Mouse (Mus musculus) c-Kit-positive CD71-positive TER-119-positive erythroid progenitor cells, embryonic 14.5 days (primary cell): ENCODE data around the gene Txndc11.
"Not testable (repeated sequence)": the region's sequence is repeated elsewhere in the genome, so short reads cannot be mapped to it uniquely, and the experiment has no call there.

Experiments
- DNase-seq: peaks from one replicate; pipeline ENCODE4 v3.0.0-alpha.2; 2013; ENCODE audit warnings: low spot score

Txndc11 gene

DNA sequence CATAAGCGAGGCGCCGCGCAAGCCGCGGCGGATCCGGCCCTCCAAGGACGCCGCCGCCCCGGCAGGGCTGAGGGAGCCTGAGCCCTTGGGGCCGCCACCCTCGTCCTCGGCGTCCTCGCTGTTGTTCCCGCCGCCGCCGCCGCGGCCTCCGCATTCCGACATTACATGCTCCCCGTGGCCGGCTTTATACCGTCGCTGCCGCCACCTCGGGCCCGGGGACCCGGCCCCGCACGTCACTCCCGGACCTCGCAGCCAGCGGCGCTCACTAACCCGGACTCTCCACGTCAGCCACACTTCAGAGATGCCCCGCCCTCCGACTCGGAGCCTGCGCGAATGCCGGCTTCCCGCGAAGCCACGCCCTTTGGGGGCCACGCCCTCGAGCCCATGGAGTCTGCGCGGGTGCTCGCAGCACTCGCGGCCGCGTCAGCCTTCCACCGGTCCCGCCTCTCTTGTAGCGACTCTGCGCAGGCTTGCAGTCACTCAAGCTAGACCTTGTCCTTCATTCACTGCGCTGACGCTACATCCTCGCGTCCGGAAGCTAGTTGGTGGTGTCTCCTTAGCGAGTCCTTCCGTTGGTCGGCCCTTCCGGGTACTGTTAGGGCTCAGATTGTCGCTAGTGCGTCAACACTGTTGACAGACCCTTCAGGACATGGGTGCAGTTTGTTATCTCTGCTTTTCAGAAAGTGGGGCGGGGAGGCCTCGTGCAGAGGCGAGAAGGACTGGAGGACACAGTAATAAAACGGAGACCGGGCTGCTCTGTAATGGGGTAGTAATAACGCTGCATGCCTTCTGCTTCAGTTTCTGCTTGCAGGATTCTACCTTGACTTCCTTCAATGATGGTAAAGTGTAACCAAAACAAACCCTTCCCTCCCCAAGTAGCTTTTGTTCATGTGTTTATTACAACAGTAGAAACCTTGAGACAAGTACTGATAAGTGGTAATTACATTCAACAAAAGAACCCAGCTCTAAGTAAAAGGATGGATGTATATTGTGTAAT is at the start of gene Txndc11:
Gene Txndc11 (minus strand): TSS at position 303 of the 997 bp plus-strand sequence.
- DNase-seq = peak; percentile 97

DNA sequence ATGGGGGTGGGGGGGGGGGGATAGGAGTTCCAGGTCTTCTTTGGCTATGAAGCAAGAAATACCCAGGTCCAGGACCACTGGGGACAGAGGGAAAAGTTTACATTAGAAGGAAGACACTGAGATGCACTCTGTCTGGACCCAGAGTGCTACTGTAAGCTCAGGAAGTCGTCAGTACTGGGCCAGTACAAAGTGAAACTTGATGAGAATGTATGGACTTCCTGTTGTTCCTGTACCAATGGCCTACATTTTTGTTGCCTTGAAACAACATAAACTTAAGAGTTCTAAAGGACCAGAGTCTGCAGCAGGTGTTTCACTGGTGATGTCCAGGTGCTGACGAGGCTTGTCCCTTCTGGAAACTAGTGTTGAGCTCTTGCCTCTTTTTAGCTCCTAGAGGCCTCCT is 43.0 kb upstream of the Txndc11 start:
- DNase-seq = no peak

DNA sequence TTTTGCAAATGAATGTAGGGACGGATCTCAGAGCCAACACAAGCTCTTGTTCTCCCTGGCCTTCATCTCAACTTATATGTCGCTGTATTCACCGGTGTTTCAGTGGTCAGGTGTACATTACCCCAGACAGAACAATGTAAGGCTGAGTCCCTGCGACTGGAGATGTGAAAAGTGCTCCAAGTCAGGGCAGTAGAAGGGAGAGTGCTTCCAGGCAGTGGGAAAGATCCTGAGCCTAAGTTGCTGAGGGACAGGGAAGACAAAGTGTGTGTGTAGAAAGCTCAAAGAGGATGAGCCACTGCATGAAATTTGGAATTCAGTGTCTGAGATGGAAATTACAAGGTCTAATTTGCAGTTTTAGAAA is 42.4 kb upstream of the Txndc11 start:
- DNase-seq = no peak

DNA sequence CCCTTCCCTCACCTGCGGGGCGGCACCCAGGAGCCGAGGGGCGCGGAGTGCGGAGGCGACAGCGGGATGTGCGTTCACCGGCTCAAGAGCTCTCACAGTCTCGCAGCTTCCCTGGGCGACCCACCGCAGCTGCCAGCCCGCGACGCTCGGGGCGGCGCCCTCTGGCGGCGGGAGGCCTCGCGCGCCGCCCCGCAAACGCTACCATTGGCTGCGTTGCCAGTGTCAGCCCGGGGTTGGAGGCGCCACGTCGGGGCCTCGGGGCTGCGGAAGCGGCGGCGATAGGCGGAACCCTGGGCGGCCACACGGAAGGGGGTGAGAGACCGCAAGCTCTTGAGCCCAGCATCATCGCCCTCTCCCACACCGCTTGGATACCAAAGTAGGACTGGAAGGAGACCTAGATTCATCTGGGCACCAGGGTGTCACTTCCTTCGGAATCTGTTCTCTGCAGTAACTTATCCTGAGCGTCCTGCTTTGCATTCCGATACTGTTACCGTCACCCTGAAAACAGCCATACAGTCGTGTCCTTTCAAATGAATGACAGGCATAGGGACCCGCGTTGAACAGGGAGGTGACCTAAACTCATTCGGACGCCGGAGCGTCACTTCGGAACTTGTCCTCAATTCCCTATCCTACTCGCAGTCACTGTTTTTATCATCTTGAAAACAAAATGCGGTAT is 41.9 kb upstream of the Txndc11 start, which contains the start of gene Zc3h7a:
Gene Zc3h7a (minus strand): TSS at position 186 of the 676 bp plus-strand sequence.
- DNase-seq = peak; percentile 83

DNA sequence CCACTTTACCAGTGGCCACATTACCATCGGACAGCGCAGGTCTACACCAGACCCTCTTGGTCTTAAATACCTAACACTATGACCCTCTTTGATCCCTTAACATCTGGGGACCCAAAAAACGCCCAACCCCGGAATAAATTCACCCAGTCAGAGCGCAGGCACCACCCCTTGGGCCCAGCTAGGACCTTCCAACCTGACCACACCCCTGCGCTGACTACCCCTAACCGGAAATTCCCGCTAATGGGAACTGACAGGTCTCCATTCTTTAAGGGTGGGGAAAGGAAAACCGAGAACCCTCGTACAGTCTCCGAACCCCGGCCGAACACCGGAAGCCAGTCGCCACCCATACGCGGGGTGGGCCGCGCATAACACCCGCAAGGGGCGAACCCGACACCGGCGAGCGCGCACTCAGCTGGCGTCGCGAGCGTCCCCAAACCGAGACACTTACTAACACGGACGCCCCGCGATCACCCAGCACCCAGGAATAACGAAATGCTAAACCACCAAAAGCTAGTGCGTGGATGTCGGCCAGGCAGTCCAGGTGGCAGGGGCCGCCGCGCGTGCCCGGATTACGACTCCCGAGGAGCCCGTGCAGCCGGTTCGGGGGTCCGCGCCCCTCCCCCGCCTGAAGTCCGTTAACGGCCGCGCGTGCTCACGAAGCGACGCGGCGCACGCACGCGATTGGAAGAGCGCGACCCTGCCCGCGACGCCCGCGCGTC is 41.2 kb upstream of the Txndc11 start:
- DNase-seq = peak; percentile 66

DNA sequence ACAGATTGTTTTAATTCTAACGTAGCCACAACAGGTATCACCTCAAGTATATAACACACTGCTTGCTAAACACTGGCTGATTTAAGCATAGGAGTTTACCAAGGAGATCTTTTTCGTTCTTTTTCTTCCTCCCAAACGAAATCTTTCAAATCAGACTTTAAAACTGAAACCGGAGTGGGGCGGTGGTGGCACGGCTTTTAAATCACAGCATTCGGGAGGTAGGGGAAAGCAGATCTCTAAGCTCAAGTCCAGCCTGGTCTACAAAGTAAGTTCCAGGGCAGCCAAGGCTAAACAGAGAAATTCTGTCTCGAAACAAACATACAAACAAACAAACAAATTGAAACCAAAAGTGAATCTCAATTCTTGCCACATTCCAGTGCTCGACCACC is 40.6 kb upstream of the Txndc11 start:
- DNase-seq = peak; percentile 34

DNA sequence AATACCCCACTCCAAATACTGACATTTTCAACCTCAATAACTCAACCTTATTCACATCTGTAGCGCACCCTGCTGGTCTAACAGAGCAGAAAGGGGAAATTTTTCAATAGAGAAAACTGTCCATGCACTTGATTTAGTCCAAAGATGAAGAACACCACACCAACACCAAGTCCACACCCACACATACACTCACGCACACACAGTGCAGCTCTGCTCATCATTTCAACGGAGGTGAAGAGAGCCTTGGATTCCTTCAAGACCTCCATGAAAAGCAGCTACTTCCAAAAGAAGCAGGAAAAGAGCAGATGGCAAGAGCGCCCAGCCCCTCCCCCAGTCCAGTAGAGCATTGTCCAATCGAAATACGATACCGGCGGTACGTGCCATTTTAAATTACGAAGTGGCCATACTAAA is 40.2 kb upstream of the Txndc11 start:
- peak; percentile 68 for DNase-seq

DNA sequence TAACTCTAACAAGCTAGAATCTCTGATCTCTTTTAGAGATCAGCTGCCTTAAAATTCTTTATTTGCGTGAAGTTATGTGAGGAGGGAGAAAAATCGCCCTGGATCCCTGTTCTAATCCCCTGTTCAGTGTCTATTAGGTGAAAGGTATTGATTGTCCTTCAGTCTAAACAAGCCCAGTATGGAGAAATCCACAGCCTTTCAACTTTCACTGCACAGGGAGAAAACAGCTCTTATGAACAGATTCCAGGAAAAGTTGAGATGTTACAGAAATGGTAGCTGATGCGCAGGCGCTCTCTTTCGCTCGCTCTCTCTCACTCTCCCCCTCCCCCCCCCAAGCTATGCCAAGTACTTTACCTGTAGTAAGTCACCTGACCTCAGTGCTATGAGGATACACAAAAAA is 37.2 kb upstream of the Txndc11 start:
- no peak for DNase-seq

DNA sequence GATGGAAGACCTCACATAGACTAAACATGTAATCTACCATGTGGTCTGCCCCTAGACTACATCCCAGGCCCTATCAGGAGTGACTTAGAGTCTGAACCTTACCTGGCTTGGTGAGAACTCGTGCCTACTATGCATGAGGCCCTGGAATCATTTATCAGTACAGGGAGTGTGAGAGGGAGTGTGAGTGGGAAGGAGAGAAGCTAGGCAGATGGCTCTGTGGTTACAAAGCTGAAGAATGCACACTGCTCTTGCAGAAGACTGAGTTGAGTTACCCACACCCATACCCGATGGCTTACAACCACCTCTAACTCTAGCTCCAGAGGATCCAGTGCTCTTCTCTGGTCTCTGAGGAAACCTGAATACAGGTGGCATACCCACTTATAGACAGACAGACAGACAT is 32.0 kb upstream of the Txndc11 start:
- no peak for DNase-seq

DNA sequence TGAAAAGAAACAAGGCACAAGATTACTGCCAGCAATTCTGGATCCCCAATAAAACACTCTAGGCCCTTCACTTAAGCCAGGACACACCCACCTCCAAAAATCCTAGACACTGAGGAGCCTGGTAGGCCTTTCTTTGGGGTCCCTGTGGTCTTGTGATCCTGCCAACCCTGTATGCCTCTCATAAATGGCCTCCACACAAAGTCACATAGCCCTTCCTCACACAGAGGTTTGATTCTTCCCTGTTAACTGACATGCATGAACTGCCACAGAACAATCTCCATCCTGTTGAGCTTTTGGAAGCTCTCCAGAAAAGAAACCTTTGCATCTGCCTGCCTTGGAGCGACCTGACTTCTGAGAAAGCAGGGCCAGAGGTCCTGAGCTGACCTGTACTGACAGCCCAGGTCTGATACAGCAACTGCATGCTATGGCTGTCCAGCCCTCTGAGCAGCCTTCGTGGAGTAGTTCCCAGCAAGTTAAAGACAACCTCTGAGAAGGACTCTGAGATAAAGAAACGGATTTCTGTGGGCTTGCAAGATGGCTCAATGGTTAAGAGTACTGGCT is 30.3 kb upstream of the Txndc11 start:
- DNase-seq = no peak

DNA sequence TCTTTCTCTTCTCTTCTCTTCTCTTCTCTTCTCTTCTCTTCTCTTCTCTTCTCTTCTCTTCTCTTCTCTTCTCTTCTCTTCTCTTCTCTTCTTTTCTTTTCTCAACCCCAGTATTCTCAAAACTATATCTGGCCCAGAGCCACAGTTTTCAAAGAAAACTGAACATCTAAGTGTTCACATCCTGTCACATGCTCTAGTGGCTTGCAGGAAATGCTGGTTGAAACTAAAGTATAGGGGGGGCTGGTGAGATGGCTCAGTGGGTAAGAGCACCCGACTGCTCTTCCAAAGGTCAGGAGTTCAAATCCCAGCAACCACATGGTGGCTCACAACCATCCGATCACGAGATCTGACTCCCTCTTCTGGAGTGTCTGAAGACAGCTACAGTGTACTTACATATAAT is 23.3 kb upstream of the Txndc11 start:
- DNase-seq = not testable (repeated sequence)

DNA sequence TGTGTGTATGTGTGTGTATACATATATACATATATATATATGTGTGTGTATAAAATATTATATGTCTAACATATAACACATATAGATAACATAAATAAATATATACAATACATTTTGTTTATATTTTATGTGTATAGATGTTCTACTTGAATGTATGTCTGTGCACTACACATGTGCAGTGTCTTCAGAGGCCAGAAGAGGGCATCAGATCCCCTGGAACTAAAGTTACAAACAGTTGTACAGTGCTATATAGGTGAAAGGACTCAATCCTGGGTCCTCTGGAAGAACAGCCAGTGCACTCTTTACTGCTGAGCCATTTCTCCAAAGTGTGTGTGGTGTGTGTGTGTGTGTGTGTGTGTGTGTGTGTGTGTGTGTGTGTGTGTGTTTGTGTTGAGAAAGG is 20.1 kb upstream of the Txndc11 start:
- no peak for DNase-seq

DNA sequence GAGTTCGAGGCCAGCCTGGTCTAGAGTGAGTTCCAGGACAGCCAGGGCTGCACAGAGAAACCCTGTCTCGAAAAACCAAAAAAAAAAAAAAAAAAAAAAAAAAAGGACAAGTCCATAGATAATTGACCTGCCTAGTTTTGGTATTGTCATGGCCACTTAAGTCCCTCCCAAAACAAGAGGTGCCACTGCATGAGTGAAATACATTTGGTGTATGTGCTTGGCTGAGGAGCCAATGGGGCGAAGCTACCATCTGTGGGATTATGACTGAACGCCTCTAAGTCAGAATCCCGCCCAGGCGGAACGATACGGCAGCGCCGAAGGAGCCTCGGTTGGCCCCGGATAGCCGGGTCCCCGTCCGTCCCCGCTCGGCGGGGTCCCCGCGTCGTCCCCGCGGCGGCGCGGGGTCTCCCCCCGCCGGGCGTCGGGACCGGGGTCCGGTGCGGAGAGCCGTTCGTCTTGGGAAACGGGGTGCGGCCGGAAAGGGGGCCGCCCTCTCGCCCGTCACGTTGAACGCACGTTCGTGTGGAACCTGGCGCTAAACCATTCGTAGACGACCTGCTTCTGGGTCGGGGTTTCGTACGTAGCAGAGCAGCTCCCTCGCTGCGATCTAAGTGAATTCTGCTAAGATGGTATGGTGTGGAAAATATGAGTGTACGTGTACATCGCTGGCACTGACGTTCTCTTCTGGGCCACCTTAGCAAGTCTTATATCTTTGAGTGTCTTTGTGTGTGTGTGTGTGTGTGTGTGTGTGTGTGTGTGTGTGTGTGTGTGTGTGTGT is 9.4 kb upstream of the Txndc11 start:
- DNase-seq = not testable (repeated sequence)

DNA sequence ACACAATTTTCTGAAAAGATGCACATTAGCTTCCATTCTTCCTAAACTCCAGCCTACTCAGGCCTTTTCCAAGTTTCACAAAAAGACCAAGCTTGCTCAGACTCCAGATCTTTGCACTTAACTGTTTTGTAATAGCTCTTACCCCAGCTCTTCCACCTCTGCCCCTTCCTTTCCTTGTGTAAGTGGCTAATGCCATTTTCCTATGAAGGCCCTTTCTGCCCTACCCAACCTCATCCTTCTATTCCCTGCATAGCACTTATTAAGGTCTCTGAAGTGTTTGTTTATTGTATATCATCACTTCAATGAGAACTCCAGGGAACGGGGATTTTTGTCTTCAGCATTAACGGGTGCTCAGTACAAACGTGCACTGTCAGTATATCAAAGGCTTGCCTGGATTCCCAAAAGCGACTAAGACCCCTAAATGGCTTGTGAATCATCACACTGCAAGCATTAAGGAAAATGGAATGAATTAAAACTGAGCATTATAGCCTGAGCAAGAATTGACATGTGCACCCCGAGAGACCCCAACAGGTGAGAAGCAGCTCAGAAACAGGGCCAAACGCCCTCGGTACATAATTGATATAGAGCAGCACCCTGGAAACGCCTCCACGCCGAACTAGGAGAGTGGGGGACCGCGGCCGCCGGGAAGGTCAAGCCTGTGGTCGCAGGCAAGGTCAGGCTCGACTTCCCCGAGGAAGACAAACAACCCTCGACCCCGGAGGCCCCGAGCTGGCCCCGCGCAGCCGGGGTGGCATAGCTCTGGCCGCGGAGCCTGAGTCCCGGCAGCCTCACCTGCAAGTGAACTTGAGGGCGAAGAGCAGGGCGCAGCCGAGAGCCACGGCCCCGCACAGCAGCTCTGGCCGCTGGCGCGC is 738 bp downstream of the Txndc11 start:
- peak; percentile 27 for DNase-seq

DNA sequence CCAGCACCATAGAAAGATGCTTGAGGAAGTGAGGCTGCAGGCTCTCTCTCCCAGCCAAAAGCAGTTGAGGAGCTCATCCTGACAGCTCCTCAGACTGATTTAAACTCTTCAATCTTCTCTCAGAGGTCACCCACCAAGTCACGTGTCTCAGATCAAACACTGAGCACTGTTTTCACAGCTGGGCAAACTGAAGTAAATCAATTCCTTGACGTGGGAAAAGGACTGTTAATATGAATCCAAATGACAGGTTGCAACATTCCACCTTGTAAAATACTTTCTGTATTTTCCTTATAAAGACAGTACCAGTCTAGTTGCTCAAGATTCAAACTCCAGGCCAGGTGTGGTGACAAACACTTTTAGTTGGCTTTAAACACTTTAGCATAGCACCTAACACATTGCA is 1.6 kb downstream of the Txndc11 start:
- DNase-seq = no peak

DNA sequence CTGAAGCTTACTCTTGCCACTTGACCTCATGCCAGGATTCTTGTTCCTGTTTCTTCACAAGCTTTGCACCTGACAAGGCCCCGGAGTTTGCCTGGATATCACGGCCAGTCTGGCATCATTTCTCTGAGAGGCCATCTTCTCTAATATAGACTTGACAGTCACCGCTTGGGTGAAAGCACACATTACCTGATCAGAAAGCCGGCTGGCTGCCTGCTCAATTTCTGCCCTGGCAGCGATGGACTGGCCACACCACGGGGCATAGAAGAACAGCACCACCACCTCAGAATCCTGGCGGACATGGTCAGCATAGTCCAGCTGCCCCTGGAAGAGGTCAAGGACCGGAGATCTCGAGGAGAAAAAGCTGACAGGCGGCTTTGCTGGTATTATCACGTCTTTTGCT is 6.1 kb downstream of the Txndc11 start:
- DNase-seq = no peak

DNA sequence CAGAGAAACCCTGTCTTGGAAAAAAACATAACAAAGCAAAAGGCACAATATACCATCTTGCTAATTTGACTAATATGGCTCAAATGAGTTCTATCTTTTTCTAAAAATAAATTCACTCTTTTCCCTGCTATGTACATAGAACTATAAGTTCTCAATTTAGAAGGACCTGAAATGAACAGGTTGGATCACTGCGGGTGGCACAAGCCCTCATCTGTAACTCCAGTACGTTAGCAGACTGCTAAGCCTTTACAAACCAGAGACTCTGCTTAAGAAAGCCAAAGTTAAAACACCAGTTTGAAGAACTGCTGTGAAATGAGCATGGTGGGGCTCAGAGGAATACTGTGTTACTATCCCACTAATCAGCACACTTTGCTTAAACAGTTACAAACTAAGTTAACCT is 9.1 kb downstream of the Txndc11 start:
- DNase-seq = no peak

DNA sequence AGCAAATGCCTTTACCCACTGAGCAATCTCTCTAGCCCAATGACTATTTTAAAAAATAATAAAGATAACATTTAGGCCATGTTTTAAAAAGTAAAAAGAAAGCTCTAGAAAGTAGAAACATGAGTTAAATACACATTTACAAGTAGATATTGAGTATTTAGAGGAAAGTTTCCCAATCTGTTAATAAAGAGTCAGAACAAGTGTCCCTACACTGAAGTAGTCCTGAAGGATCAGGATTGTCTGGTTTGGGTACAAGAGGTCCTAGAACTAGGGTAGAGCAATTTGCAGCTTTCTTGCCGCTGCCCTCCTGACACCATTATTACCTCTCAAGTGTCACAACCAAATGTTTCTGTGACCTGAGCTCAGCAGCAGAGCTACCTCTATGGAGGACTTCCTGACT is 10.3 kb downstream of the Txndc11 start:
- no peak for DNase-seq

DNA sequence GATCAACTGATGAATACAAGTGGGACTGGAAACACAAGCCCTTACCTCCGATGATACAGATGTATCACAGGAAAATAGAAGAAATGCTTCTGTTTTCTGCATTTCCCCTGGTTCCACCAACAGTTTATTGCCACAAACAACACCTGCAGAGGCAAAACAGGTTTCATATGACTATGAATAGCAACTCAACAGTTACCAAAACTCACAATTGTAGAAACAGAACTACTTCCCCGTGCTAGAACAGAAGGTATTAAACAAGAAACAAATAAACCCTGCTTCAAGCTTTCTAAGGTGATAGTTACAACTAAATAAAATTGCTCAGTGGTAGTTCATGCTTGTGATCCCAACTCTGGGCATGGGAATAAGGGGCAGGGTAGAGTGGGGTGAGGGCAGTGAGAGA is 11.8 kb downstream of the Txndc11 start:
- no peak for DNase-seq

DNA sequence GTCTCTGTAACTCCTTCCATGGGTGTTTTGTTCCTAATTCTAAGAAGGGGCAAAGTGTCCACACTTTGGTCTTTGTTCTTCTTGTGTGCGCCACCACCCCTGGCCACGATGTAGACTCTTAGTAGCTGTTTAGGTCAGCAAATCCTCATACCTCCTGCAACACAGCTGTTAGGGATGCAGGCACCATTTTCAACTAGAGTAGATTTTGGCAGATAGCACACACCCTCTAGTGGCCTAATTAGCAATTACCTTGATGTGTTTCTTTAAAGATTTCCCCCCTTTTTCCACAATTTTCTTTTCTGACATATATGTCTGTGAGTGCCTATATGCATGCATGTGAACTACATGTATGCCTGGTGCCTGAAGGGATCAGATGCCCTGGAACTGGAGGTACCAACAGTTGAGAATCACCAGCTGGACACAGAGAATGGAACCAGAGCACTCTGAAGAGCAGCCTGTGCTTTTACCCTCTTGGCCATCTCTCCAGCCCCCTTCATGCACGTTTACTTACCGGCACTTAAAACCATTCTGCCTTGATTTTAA is 25.2 kb downstream of the Txndc11 start:
- no peak for DNase-seq
